Mouse (Mus musculus) stomach, postnatal 0 days (tissue): ENCODE measurements at regions not wholly inside any gene's neighbourhood (a gene's known extent, or its start where the extent isn't known, plus 50 kb on each side); places are given as distances from the start of the nearest gene placed in this dataset.

Source experiments
- CTCF ChIP-seq: IDR thresholded peaks from 2 replicates; pipeline ENCODE4 v1.5.1; 2016; ENCODE audit warnings: antibody characterized with exemption, low read depth, mild to moderate bottlenecking, moderate library complexity
- EP300 ChIP-seq: optimal IDR thresholded peaks from 2 replicates; pipeline ENCODE3; 2016; ENCODE audit warnings: antibody characterized with exemption

DNA sequence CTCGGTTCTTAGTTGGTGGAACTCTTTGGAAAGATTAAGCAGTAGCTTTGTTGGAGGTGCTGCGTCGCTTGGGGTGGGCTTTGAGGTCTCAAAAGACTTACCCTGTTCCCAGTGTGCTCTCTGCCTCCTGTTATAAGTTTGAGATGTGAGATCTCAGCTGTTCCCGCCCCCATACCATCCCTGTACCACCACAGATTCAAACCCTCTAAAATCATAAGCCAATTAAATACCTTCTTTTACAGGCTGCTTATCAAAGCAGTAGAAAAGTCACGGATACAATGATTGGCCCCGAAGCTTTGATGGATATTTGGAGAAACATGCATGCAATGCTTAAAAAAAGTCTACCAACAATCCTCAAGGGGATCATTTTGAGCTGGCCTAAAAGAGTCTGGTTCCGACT lies 152.6 kb downstream of the Enc1 start:
- TF ChIP-seq EP300 (no peak), CTCF (no peak)
